Mouse (Mus musculus) MEL (cell line): Measurements from ENCODE around the gene Nox4.

Source experiments
- CTCF ChIP-seq, 3 experiments: IDR thresholded peaks in 2 of 3; conservative IDR thresholded peaks in 1 of 3; 2 replicates each; pipeline ENCODE4 v1.5.1; 2011 to 2012; ENCODE audit warnings: low read length in 3 of 3, low read depth in 2 of 3, mild to moderate bottlenecking in 2 of 3, improper control_type of control experiment in 1 of 3, inconsistent platforms in 1 of 3, mixed read lengths in 1 of 3, moderate library complexity in 1 of 3; ENCODE audit not compliant: control insufficient read depth in 1 of 3, insufficient read depth in 1 of 3, poor library complexity in 1 of 3, severe bottlenecking in 1 of 3
- NELFE ChIP-seq: IDR thresholded peaks from 2 replicates; pipeline ENCODE4 v1.6.1; 2011; ENCODE audit warnings: low read depth, low read length, improper control_type of control experiment
- ZC3H11A ChIP-seq: IDR thresholded peaks from 2 replicates; pipeline ENCODE4 v1.6.1; 2012; ENCODE audit warnings: low read depth, mild to moderate bottlenecking, inconsistent platforms, low read length, improper control_type of control experiment
- ZKSCAN1 ChIP-seq: IDR thresholded peaks from 2 replicates; pipeline ENCODE4 v1.6.1; 2012; ENCODE audit warnings: low read depth, mild to moderate bottlenecking, inconsistent platforms, low read length, improper control_type of control experiment, moderate library complexity
- ZNF384 ChIP-seq: IDR thresholded peaks from 2 replicates; pipeline ENCODE4 v1.6.1; 2012; ENCODE audit warnings: low read depth, mild to moderate bottlenecking, inconsistent platforms, low read length, improper control_type of control experiment

DNA sequence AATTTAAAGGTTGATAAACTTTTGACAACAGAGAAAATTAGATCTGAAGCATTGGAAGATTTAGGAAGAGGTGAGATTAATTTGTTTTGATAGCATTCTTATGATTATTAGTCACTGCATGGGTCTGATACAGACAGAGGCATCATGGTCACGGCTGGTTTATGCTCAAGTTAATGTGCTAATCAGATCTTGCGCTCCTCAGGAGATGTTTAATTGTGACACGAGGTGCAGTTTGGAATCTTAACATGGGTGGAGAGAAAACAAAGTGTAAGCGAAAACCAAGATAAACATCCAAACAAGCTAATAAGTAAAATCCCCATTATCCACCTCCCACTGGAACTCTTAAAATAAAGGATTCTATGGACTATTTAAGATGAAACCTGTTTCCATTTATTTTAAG is 6.2 kb downstream of the Nox4 start:
- TF ChIP-seq NELFE, result no peak
- TF ChIP-seq ZKSCAN1, result no peak
- no peak for TF ChIP-seq CTCF (IDR thresholded peaks at IDR 0.05 in 2 of 3, conservative IDR thresholded peaks at IDR 0.05 in 1 of 3; ENCODE audit: control insufficient read depth in 1 of 3, insufficient read depth in 1 of 3, low read depth in 2 of 3, low read length in 3 of 3, poor library complexity in 1 of 3, severe bottlenecking in 1 of 3)
- no peak for TF ChIP-seq ZNF384
- no peak for TF ChIP-seq ZC3H11A
